Mouse (Mus musculus): ENCODE measurements around the gene Mfge8.

The Mfge8 gene

DNA sequence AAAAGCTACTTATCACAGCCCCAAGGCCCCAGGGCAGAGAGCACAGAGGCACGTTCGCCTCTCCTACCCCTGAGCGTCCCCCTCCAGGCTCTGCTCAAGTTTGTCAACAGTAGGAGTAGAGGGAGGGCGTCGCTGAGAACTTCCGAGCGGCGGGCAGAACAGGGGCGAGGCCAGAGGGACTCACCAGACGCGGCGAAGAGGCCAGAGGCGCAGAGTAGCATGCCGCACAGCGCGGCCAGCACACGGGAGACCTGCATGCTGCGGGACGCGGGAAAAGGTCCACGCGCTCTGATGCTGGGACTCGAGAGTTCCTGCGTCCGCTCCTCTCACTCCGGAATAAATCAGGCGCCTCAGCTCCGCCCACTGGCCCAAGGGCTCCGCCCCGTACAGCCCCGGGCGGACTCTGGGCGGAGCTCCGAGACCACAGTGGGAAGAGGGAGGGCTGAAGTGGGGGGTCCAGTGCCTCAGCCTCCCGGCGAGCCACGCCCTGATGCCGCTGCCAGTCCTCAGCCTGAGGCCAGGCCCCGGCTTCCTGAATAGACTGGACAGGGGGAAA, at the start of gene Mfge8:
Mfge8 (minus strand) TSS at position 350 of the 556 bp plus-strand sequence.
- Histone ChIP-seq H3K27me3 (ENCODE audit: insufficient read depth, low read length) (no peaks in the 10 kb centered on the region), H3K36me3 (ENCODE audit: insufficient read depth, low read length) (peaks cover 25% of the 10 kb centered on the region), H3K9me3 (ENCODE audit: low read length) (no peaks in the 10 kb centered on the region), H3K4me1 (replicated peaks; ENCODE audit: low read depth, low read length) (peaks cover 47% of the 10 kb centered on the region), H3K4me3 (replicated peaks; ENCODE audit: low read length) (peak within 1 kb of the TSS; percentile 92)
- TF ChIP-seq CTCF (conservative IDR thresholded peaks at IDR 0.05; ENCODE audit: low read length) (no peak), NANOG (IDR thresholded peaks at IDR 0.05; ENCODE audit: borderline replicate concordance, low read length) (no peak), POU5F1 (IDR thresholded peaks at IDR 0.05; ENCODE audit: borderline replicate concordance, low read length) (no peak)

GRCm38 (mm10) chr7:79194560-79195413, 45.9 kb upstream of the Mfge8 start:
- H3K9me3 ChIP-seq (ENCODE audit: low read length): no peaks in the 10 kb centered on the region
- H3K27me3 ChIP-seq (ENCODE audit: insufficient read depth, low read length): no peaks in the 10 kb centered on the region; the same call in 1 of the 2 replicates

DNA sequence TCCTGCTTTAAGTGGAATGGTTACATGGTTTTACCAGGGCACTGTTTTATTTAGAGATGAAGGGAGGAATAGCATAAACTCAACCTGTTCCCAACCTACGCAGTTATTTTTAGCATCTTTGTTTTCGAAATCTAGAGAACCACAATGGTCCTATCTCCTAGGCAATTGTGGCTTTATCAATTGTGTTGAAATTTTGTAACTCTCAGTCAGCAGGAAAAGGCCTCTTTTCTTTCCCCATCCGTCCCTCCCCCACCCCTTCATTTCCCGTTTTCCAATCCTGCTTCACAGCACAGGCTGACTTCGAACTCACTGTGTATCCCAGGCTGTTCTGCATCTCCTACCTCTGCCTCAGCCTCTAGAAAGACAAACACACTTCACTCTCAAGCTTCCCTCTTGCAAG, 45.1 kb upstream of the Mfge8 start:
- Histone ChIP-seq H3K36me3 (ENCODE audit: insufficient read depth, low read length) (no peaks in the 10 kb centered on the region), H3K4me3 (replicated peaks; ENCODE audit: low read length) (no peak overlapping the region), H3K9me3 (ENCODE audit: low read length) (no peaks in the 10 kb centered on the region), H3K27me3 (ENCODE audit: insufficient read depth, low read length) (no peaks in the 10 kb centered on the region; the same call in 1 of the 2 replicates), H3K4me1 (replicated peaks; ENCODE audit: low read depth, low read length) (peaks cover 28% of the 10 kb centered on the region)
- TF ChIP-seq NANOG (IDR thresholded peaks at IDR 0.05; ENCODE audit: borderline replicate concordance, low read length) (no peak), CTCF (conservative IDR thresholded peaks at IDR 0.05; ENCODE audit: low read length) (no peak), POU5F1 (IDR thresholded peaks at IDR 0.05; ENCODE audit: borderline replicate concordance, low read length) (no peak)

More at GRCm38 (mm10) chr7:79194560-79195413, 45.9 kb upstream of the Mfge8 start:
- H3K36me3 ChIP-seq (ENCODE audit: insufficient read depth, low read length): no peaks in the 10 kb centered on the region
- peaks cover 21% of the 10 kb centered on the region for H3K4me1 ChIP-seq (replicated peaks; ENCODE audit: low read depth, low read length)
- TF ChIP-seq POU5F1 (IDR thresholded peaks at IDR 0.05; ENCODE audit: borderline replicate concordance, low read length) (no peak), NANOG (IDR thresholded peaks at IDR 0.05; ENCODE audit: borderline replicate concordance, low read length) (no peak), CTCF (conservative IDR thresholded peaks at IDR 0.05; ENCODE audit: low read length) (no peak)
- peak overlapping the region; percentile 63 for H3K4me3 ChIP-seq (replicated peaks; ENCODE audit: low read length)

DNA sequence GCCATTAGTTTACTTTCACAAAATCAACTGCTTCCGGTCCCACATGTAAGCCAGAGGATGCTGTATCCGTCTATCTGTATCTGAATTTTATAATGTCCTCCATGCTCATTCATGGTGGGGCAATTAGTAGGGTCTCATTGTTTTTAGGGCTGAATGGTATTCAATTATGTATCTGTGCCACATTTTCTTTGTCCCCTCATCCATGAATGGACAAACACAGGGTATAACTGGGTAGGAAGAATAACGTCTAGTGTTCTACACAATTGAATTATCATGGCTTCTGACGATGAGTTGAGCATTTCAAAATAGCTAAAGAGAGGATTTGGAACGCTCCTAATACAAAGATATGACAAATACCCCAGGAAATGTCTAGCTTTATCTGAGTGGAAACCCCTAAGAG, 42.6 kb upstream of the Mfge8 start:
- Histone ChIP-seq H3K36me3 (ENCODE audit: insufficient read depth, low read length) (no peaks in the 10 kb centered on the region), H3K27me3 (ENCODE audit: insufficient read depth, low read length) (no peaks in the 10 kb centered on the region; the same call in 1 of the 2 replicates), H3K4me3 (replicated peaks; ENCODE audit: low read length) (no peak overlapping the region), H3K9me3 (ENCODE audit: low read length) (no peaks in the 10 kb centered on the region), H3K4me1 (replicated peaks; ENCODE audit: low read depth, low read length) (peaks cover 43% of the 10 kb centered on the region)
- TF ChIP-seq POU5F1 (IDR thresholded peaks at IDR 0.05; ENCODE audit: borderline replicate concordance, low read length) (no peak), NANOG (IDR thresholded peaks at IDR 0.05; ENCODE audit: borderline replicate concordance, low read length) (no peak), CTCF (conservative IDR thresholded peaks at IDR 0.05; ENCODE audit: low read length) (no peak)

DNA sequence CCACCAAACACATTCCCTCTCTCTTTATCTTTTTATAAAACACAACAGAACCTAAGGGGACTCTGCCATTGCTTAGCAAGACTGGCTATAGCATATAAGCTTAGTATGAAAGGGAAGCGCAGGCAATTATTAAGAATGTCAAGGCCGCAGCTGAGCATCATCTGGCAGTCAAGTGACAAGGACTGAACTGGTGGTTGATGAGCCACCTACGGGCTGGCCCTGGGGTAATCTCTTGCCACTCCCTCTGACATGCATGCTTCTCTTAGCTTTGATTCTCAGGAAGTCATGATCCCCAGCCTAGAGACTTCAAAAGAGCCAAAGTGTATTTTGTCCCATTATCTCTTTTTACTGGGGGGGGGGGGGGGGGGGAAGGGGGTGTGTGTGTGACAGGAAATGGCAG, 41.7 kb upstream of the Mfge8 start:
- peaks cover 43% of the 10 kb centered on the region for H3K4me1 ChIP-seq (replicated peaks; ENCODE audit: low read depth, low read length)
- H3K9me3 ChIP-seq (ENCODE audit: low read length): no peaks in the 10 kb centered on the region
- no peaks in the 10 kb centered on the region for H3K36me3 ChIP-seq (ENCODE audit: insufficient read depth, low read length)
- no peak for TF ChIP-seq POU5F1 (IDR thresholded peaks at IDR 0.05; ENCODE audit: borderline replicate concordance, low read length)
- no peak for TF ChIP-seq NANOG (IDR thresholded peaks at IDR 0.05; ENCODE audit: borderline replicate concordance, low read length)
- TF ChIP-seq CTCF (conservative IDR thresholded peaks at IDR 0.05; ENCODE audit: low read length): no peak
- H3K27me3 ChIP-seq (ENCODE audit: insufficient read depth, low read length): no peaks in the 10 kb centered on the region; the same call in 1 of the 2 replicates
- no peak overlapping the region for H3K4me3 ChIP-seq (replicated peaks; ENCODE audit: low read length)

DNA sequence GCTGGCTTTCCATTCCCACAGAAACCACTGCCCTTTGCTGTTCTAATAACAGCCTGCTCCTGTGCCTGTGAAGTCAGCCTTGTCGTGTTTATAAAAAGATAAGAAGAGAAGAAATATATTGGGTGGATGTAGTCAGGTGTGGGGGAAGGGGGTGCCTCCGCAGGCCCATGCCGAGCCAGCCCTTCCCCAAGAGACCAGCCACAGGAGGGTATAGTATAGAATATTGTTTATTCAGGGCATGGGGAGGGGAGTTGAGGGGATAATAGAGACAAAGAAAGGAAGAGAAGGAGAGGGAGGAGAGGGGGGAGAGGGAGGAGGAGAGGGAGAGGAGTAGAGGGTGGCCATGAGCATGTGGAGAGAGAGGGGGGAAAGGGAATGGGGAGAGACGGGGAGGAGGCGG, 40.4 kb upstream of the Mfge8 start:
- peaks cover 35% of the 10 kb centered on the region for H3K4me1 ChIP-seq (replicated peaks; ENCODE audit: low read depth, low read length)
- H3K9me3 ChIP-seq (ENCODE audit: low read length): no peaks in the 10 kb centered on the region
- H3K4me3 ChIP-seq (replicated peaks; ENCODE audit: low read length): no peak overlapping the region
- H3K27me3 ChIP-seq (ENCODE audit: insufficient read depth, low read length): no peaks in the 10 kb centered on the region; the same call in 1 of the 2 replicates
- no peaks in the 10 kb centered on the region for H3K36me3 ChIP-seq (ENCODE audit: insufficient read depth, low read length)
- no peak for TF ChIP-seq CTCF (conservative IDR thresholded peaks at IDR 0.05; ENCODE audit: low read length)
- no peak for TF ChIP-seq POU5F1 (IDR thresholded peaks at IDR 0.05; ENCODE audit: borderline replicate concordance, low read length)
- TF ChIP-seq NANOG (IDR thresholded peaks at IDR 0.05; ENCODE audit: borderline replicate concordance, low read length): no peak

GRCm38 (mm10) chr7:79187591-79187990, 38.7 kb upstream of the Mfge8 start:
- H3K4me1 ChIP-seq (replicated peaks; ENCODE audit: low read depth, low read length): peaks cover 48% of the 10 kb centered on the region
- no peaks in the 10 kb centered on the region for H3K9me3 ChIP-seq (ENCODE audit: low read length)
- no peaks in the 10 kb centered on the region for H3K36me3 ChIP-seq (ENCODE audit: insufficient read depth, low read length)
- TF ChIP-seq CTCF (conservative IDR thresholded peaks at IDR 0.05; ENCODE audit: low read length) (no peak), NANOG (IDR thresholded peaks at IDR 0.05; ENCODE audit: borderline replicate concordance, low read length) (no peak), POU5F1 (IDR thresholded peaks at IDR 0.05; ENCODE audit: borderline replicate concordance, low read length) (no peak)
- H3K27me3 ChIP-seq (ENCODE audit: insufficient read depth, low read length): no peaks in the 10 kb centered on the region; the same call in 1 of the 2 replicates
- no peak overlapping the region for H3K4me3 ChIP-seq (replicated peaks; ENCODE audit: low read length)

GRCm38 (mm10) chr7:79183417-79183816, 34.6 kb upstream of the Mfge8 start:
- peaks cover 36% of the 10 kb centered on the region for H3K4me1 ChIP-seq (replicated peaks; ENCODE audit: low read depth, low read length)
- no peaks in the 10 kb centered on the region for H3K27me3 ChIP-seq (ENCODE audit: insufficient read depth, low read length)
- H3K9me3 ChIP-seq (ENCODE audit: low read length): no peaks in the 10 kb centered on the region
- TF ChIP-seq CTCF (conservative IDR thresholded peaks at IDR 0.05; ENCODE audit: low read length) (no peak), POU5F1 (IDR thresholded peaks at IDR 0.05; ENCODE audit: borderline replicate concordance, low read length) (no peak), NANOG (IDR thresholded peaks at IDR 0.05; ENCODE audit: borderline replicate concordance, low read length) (no peak)
- H3K36me3 ChIP-seq (ENCODE audit: insufficient read depth, low read length): no peaks in the 10 kb centered on the region
- H3K4me3 ChIP-seq (replicated peaks; ENCODE audit: low read length): no peak overlapping the region
